Mouse (Mus musculus) heart, embryonic 15.5 days (tissue): ENCODE measurements around the gene Lrch4. TPM values are rescaled to one million over a fixed set of nuclear protein-coding genes. Genes with fewer than 3 reads are reported as not detected.
A peak's percentile ranks its signal among the peaks of the same experiment; 100 is the strongest.
"Not testable (repeated sequence)": the region's sequence is repeated elsewhere in the genome, so short reads cannot be mapped to it uniquely, and the experiment has no call there.

Experiments
- ATAC-seq: fragments of 200-750 bp; cut with Nextera tagmentation; replicated peaks from 2 replicates; pipeline ENCODE4 v1.8.0; 2017; ENCODE audit warnings: low read depth, moderate TSS enrichment; ENCODE audit not compliant: insufficient number of reproducible peaks, insufficient read depth, low FRiP score
- H3K27ac ChIP-seq: fragments of 300-500 bp; sonication (generic); 2 replicates; pipeline ENCODE4 v1.5.1; 2015; ENCODE audit warnings: mild to moderate bottlenecking, inconsistent platforms
- H3K27me3 ChIP-seq: fragments of 300-500 bp; sonication (generic); 2 replicates; pipeline ENCODE4 v1.6.1; 2015; ENCODE audit warnings: inconsistent platforms
- H3K36me3 ChIP-seq: fragments of 300-500 bp; sonication (generic); 2 replicates; pipeline ENCODE4 v1.6.1; 2015; ENCODE audit warnings: mild to moderate bottlenecking, inconsistent platforms
- H3K4me1 ChIP-seq: fragments of 300-500 bp; sonication (generic); replicated peaks from 2 replicates; pipeline ENCODE4 v1.6.1; 2015; ENCODE audit warnings: inconsistent platforms
- H3K4me2 ChIP-seq: fragments of 300-500 bp; sonication (generic); 2 replicates; pipeline ENCODE4 v1.6.1; 2015; ENCODE audit warnings: inconsistent platforms, mild to moderate bottlenecking, moderate library complexity
- H3K4me3 ChIP-seq: fragments of 300-500 bp; sonication (generic); 2 replicates; pipeline ENCODE4 v1.5.1; 2015; ENCODE audit warnings: mild to moderate bottlenecking, inconsistent platforms
- H3K9ac ChIP-seq: fragments of 300-500 bp; sonication (generic); 2 replicates; pipeline ENCODE4 v1.6.1; 2015; ENCODE audit warnings: mild to moderate bottlenecking, inconsistent platforms
- H3K9me3 ChIP-seq: fragments of 300-500 bp; sonication (generic); replicated peaks from 2 replicates; pipeline ENCODE4 v1.6.1; 2016; ENCODE audit warnings: inconsistent platforms
- WGBS: fragments of 180-500 bp; shearing (Covaris S2); methylation state at CpG from one replicate; pipeline ENCODE4 v1.1.7; 2015; ENCODE audit warnings: mixed read lengths; 5-methylcytosine and 5-hydroxymethylcytosine counted together
- polyA plus RNA-seq: library from polyadenylated mRNA; unstranded; fragments of >200 nt; fragmentation: Nextera tagmentation; extraction: Ambion mirVana; gene quantifications from 2 replicates; pipeline ENCODE4 v1.2.1, GENCODE M21; 2015

The Lrch4 gene
- polyA plus RNA-seq, 1 experiment from 2014 or later = 20.7 TPM

- ATAC-seq, H3K4me3 ChIP-seq, H3K4me2 ChIP-seq, H3K9me3 ChIP-seq, H3K27me3 ChIP-seq, H3K9ac ChIP-seq, H3K27ac ChIP-seq, H3K36me3 ChIP-seq: not testable (repeated sequence)
- H3K4me1 ChIP-seq = peaks cover 35% of the 10 kb centered on the region
- 90% methylated on average over 2 of the region's 2 CpGs for WGBS
Observed at GRCm38 (mm10) chr5:137614921-137615320, 14.0 kb upstream of the Lrch4 start.

GRCm38 (mm10) chr5:137615347-137615746 lies 13.6 kb upstream of the Lrch4 start:
- ATAC-seq = no peak
- peaks cover 30% of the 10 kb centered on the region for H3K4me1 ChIP-seq
- H3K9me3 ChIP-seq = no peaks in the 10 kb centered on the region
- H3K36me3 ChIP-seq = no peaks in the 10 kb centered on the region
- no peak overlapping the region for H3K4me3 ChIP-seq
- no peak overlapping the region for H3K27ac ChIP-seq
- H3K27me3 ChIP-seq = no peaks in the 10 kb centered on the region
- WGBS = 87% methylated on average over 7 of the region's 7 CpGs
- H3K9ac ChIP-seq = no peak overlapping the region
- H3K4me2 ChIP-seq = no peak overlapping the region

GRCm38 (mm10) chr5:137623937-137624530 lies 4.9 kb upstream of the Lrch4 start:
- no peak overlapping the region for H3K9ac ChIP-seq
- ATAC-seq = no peak
- no peak overlapping the region for H3K27ac ChIP-seq
- WGBS = 63% methylated on average over 11 of the region's 11 CpGs
- H3K36me3 ChIP-seq = no peaks in the 10 kb centered on the region
- peaks cover 7% of the 10 kb centered on the region for H3K4me1 ChIP-seq
- H3K9me3 ChIP-seq = no peaks in the 10 kb centered on the region
- H3K4me3 ChIP-seq = no peak overlapping the region
- no peaks in the 10 kb centered on the region for H3K27me3 ChIP-seq
- H3K4me2 ChIP-seq = no peak overlapping the region

- Histone ChIP-seq H3K27me3 (no peaks in the 10 kb centered on the region), H3K4me3 (peak overlapping the region; percentile 93), H3K36me3 (no peaks in the 10 kb centered on the region), H3K4me1 (peaks cover 34% of the 10 kb centered on the region), H3K27ac (peak overlapping the region; percentile 92), H3K9me3 (no peaks in the 10 kb centered on the region), H3K9ac (peak overlapping the region; percentile 71), H3K4me2 (peak overlapping the region; percentile 84)
- no peak for ATAC-seq
- WGBS = 4% methylated on average over 9 of the region's 9 CpGs
Observed at GRCm38 (mm10) chr5:137627991-137628390, 930 bp upstream of the Lrch4 start.

GRCm38 (mm10) chr5:137629306-137629721 lies 393 bp downstream of the Lrch4 start:
- H3K4me3 ChIP-seq = peak overlapping the region; percentile 93
- under 1% methylated on average over 23 of the region's 23 CpGs for WGBS
- H3K9me3 ChIP-seq = no peaks in the 10 kb centered on the region
- peak overlapping the region; percentile 88 for H3K9ac ChIP-seq
- H3K27ac ChIP-seq = peak overlapping the region; percentile 94
- peaks cover 8% of the 10 kb centered on the region; the same call in 1 of the 2 replicates for H3K36me3 ChIP-seq
- peaks cover 34% of the 10 kb centered on the region for H3K4me1 ChIP-seq
- peak overlapping the region; percentile 89 for H3K4me2 ChIP-seq
- ATAC-seq = peak; percentile 11
- no peaks in the 10 kb centered on the region for H3K27me3 ChIP-seq

- Histone ChIP-seq H3K27me3 (no peaks in the 10 kb centered on the region), H3K9me3 (no peaks in the 10 kb centered on the region), H3K4me3 (peak overlapping the region; percentile 93), H3K27ac (peak overlapping the region; percentile 94), H3K9ac (peak overlapping the region; percentile 88), H3K36me3 (peaks cover 8% of the 10 kb centered on the region; the same call in 1 of the 2 replicates), H3K4me1 (peaks cover 34% of the 10 kb centered on the region), H3K4me2 (peak overlapping the region; percentile 89)
- no peak for ATAC-seq
- WGBS = 10% methylated on average over 6 of the region's 6 CpGs
Observed at GRCm38 (mm10) chr5:137629906-137630545, 1.1 kb downstream of the Lrch4 start.

GRCm38 (mm10) chr5:137630602-137631001 lies 1.7 kb downstream of the Lrch4 start:
- H3K4me2 ChIP-seq = peak overlapping the region; percentile 89
- 32% methylated on average over 3 of the region's 3 CpGs for WGBS

GRCm38 (mm10) chr5:137631171-137631570 lies 2.2 kb downstream of the Lrch4 start:
- H3K9ac ChIP-seq = peak overlapping the region; percentile 34
- no peak for ATAC-seq
- 50% methylated on average over 9 of the region's 9 CpGs for WGBS

More at GRCm38 (mm10) chr5:137630602-137631001, 1.7 kb downstream of the Lrch4 start:
- Histone ChIP-seq H3K27ac (peak overlapping the region; percentile 94), H3K9me3 (no peaks in the 10 kb centered on the region), H3K27me3 (no peaks in the 10 kb centered on the region), H3K36me3 (peaks cover 14% of the 10 kb centered on the region), H3K9ac (peak overlapping the region; percentile 88), H3K4me3 (peak overlapping the region; percentile 93), H3K4me1 (peaks cover 34% of the 10 kb centered on the region)
- no peak for ATAC-seq

GRCm38 (mm10) chr5:137631591-137631990 lies 2.7 kb downstream of the Lrch4 start:
- Histone ChIP-seq H3K4me2 (peak overlapping the region; percentile 89), H3K27me3 (no peaks in the 10 kb centered on the region), H3K9me3 (no peaks in the 10 kb centered on the region), H3K4me3 (peak overlapping the region; percentile 93), H3K27ac (peak overlapping the region; percentile 94), H3K36me3 (peaks cover 24% of the 10 kb centered on the region), H3K9ac (peak overlapping the region; percentile 34; the same call in 1 of the 2 replicates), H3K4me1 (peaks cover 34% of the 10 kb centered on the region)
- WGBS = 39% methylated on average over 4 of the region's 4 CpGs
- ATAC-seq = no peak

More at GRCm38 (mm10) chr5:137631171-137631570, 2.2 kb downstream of the Lrch4 start:
- Histone ChIP-seq H3K4me2 (peak overlapping the region; percentile 89), H3K9me3 (no peaks in the 10 kb centered on the region), H3K4me1 (peaks cover 34% of the 10 kb centered on the region), H3K36me3 (peaks cover 19% of the 10 kb centered on the region), H3K27me3 (no peaks in the 10 kb centered on the region), H3K27ac (peak overlapping the region; percentile 94), H3K4me3 (peak overlapping the region; percentile 93)

GRCm38 (mm10) chr5:137633397-137634084 lies 4.6 kb downstream of the Lrch4 start:
- Histone ChIP-seq H3K27me3 (no peaks in the 10 kb centered on the region), H3K4me1 (peaks cover 26% of the 10 kb centered on the region), H3K4me3 (no peak overlapping the region), H3K9me3 (no peaks in the 10 kb centered on the region), H3K4me2 (no peak overlapping the region), H3K27ac (no peak overlapping the region), H3K9ac (no peak overlapping the region), H3K36me3 (peaks cover 43% of the 10 kb centered on the region)
- ATAC-seq = no peak
- WGBS = 65% methylated on average over 12 of the region's 12 CpGs

GRCm38 (mm10) chr5:137639472-137639871 lies 10.6 kb downstream of the Lrch4 start:
- peaks cover 15% of the 10 kb centered on the region for H3K27me3 ChIP-seq
- no peaks in the 10 kb centered on the region for H3K9me3 ChIP-seq
- no peak overlapping the region for H3K9ac ChIP-seq
- peaks cover 11% of the 10 kb centered on the region for H3K4me1 ChIP-seq
- no peak for ATAC-seq
- no peak overlapping the region for H3K4me2 ChIP-seq
- WGBS = 69% methylated on average over 7 of the region's 7 CpGs
- H3K36me3 ChIP-seq = peaks cover 52% of the 10 kb centered on the region
- H3K4me3 ChIP-seq = no peak overlapping the region
- no peak overlapping the region for H3K27ac ChIP-seq
